Mouse (Mus musculus): ENCODE measurements around the gene Tenm3. TPM values are rescaled to one million over a fixed set of nuclear protein-coding genes. Genes with fewer than 3 reads are reported as not detected.

Gene Tenm3
- polyA plus RNA-seq, 1 experiment from 2014 or later, result 47.0 TPM

DNA sequence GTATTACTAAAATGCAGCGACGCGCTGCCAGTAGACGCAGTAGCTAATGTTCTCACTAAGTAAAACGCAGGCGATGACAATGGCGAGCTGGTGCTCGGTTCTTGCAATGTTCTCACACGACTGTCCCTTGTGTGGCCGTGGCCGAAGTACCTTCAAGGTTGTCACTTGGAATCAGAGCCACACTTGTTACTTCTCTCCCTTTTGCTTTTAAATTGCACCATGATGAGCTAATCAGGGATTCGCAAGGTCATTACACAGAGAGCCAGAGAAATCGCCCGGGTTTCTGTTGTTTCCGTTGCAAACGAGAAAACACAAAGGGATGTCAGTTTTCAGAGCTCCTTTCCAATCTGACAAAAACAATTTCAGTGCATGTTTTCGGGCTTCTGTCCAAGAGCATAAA, 301.6 kb downstream of the Tenm3 start:
- 92% methylated on average over 17 of the region's 17 CpGs for WGBS
- Histone ChIP-seq H3K4me1 (ENCODE audit: control insufficient read depth, insufficient read depth, low read length) (peaks cover 2% of the 10 kb centered on the region; the same call in 1 of the 2 replicates), H3K9ac (replicated peaks; ENCODE audit: low read length) (no peak overlapping the region)

DNA sequence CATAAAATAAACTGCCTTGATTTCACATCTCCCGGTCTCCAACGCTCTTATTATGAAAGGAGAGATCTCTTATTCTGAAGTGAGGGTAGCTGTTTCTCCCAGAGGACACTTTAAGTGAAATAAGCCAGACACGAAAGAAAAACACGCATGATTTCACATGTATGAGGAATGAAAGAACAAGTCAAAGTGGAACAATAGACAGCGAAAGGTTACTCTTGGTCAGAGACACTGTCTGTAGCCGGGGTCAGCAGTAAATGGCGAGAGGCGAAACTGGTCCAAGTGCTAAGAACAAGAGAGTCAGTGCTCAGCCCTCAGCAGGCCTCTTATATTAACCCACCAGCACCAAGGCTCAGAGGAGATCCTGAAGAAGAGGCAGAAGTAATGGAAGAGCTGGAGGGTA, 302.9 kb downstream of the Tenm3 start:
- Histone ChIP-seq H3K9me3 (replicated peaks; ENCODE audit: control insufficient read depth, low read length) (no peaks in the 10 kb centered on the region), H3K9ac (replicated peaks; ENCODE audit: low read length) (no peak overlapping the region), H3K27ac (replicated peaks; ENCODE audit: low read depth, low read length) (no peak overlapping the region), H3K36me3 (replicated peaks; ENCODE audit: control insufficient read depth, insufficient read depth, low read depth, low read length) (no peaks in the 10 kb centered on the region), H3K27me3 (ENCODE audit: control insufficient read depth, insufficient read depth, low read length) (no peaks in the 10 kb centered on the region), H3K4me3 (ENCODE audit: low read depth, low read length) (no peak overlapping the region), H3K4me1 (ENCODE audit: control insufficient read depth, insufficient read depth, low read length) (peaks cover 2% of the 10 kb centered on the region; the same call in 1 of the 2 replicates), H3K4me2 (ENCODE audit: low read depth, low read length) (no peak overlapping the region)
- no peak for ATAC-seq (replicated peaks; ENCODE audit: insufficient number of reproducible peaks, low FRiP score, low TSS enrichment, low read depth)
- peak; percentile 26 for DNase-seq (ENCODE audit: low spot score)
- 53% methylated on average over 8 of the region's 8 CpGs for WGBS

More for the DNA sequence above, 301.6 kb downstream of the Tenm3 start:
- DNase-seq (ENCODE audit: low spot score) (no peak), ATAC-seq (replicated peaks; ENCODE audit: insufficient number of reproducible peaks, low FRiP score, low TSS enrichment, low read depth) (no peak)
- Histone ChIP-seq H3K4me3 (ENCODE audit: low read depth, low read length) (no peak overlapping the region), H3K27ac (replicated peaks; ENCODE audit: low read depth, low read length) (no peak overlapping the region), H3K27me3 (ENCODE audit: control insufficient read depth, insufficient read depth, low read length) (no peaks in the 10 kb centered on the region), H3K4me2 (ENCODE audit: low read depth, low read length) (no peak overlapping the region), H3K36me3 (replicated peaks; ENCODE audit: control insufficient read depth, insufficient read depth, low read depth, low read length) (no peaks in the 10 kb centered on the region), H3K9me3 (replicated peaks; ENCODE audit: control insufficient read depth, low read length) (no peaks in the 10 kb centered on the region)

DNA sequence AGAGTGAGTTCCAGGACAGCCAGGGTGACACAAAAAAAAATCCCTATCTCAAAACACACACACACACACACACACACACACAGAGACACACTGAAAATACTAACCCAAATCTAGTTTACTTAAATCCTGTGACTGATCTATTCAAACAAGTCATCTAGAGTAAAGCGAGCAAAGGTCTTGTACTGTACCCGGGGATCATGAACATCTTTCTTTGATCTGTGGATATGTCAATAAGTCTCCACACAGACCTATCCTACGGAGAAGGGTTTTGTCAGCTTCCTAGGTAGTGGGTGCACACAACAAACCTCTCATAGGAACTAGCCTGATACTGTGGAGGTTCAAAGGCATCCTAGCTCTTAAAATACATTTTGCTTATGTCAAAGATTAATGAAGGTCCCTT, 307.9 kb downstream of the Tenm3 start:
- WGBS, result 93% methylated on average over 3 of the region's 3 CpGs
- no peaks in the 10 kb centered on the region for H3K9me3 ChIP-seq (replicated peaks; ENCODE audit: control insufficient read depth, low read length)
- no peak for ATAC-seq (replicated peaks; ENCODE audit: insufficient number of reproducible peaks, low FRiP score, low TSS enrichment, low read depth)

DNA sequence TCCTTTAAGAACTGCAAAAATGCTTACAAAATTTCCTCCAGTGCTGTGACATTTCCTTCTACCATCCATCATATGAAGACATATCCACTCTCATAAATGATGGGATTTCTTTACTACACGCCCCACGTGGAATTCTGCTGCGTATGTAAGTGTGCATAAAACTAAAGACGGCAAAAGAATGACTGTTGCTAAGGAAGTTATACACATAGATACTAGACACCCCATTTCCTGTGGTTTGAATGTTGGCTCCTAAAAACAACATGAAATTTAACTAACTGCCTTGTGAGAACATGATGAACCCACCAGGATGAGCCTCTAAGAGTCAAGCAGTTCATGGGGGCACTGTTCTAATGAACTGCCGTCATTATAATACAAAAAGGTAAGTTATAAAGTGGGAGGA, 312.0 kb downstream of the Tenm3 start:
- Histone ChIP-seq H3K4me2 (ENCODE audit: low read depth, low read length) (no peak overlapping the region), H3K9ac (replicated peaks; ENCODE audit: low read length) (no peak overlapping the region), H3K4me3 (ENCODE audit: low read depth, low read length) (no peak overlapping the region), H3K36me3 (replicated peaks; ENCODE audit: control insufficient read depth, insufficient read depth, low read depth, low read length) (no peaks in the 10 kb centered on the region), H3K27ac (replicated peaks; ENCODE audit: low read depth, low read length) (no peak overlapping the region), H3K9me3 (replicated peaks; ENCODE audit: control insufficient read depth, low read length) (no peaks in the 10 kb centered on the region), H3K4me1 (ENCODE audit: control insufficient read depth, insufficient read depth, low read length) (no peaks in the 10 kb centered on the region), H3K27me3 (ENCODE audit: control insufficient read depth, insufficient read depth, low read length) (no peaks in the 10 kb centered on the region)
- ATAC-seq (replicated peaks; ENCODE audit: insufficient number of reproducible peaks, low FRiP score, low TSS enrichment, low read depth) (no peak), DNase-seq (ENCODE audit: low spot score) (no peak)
- 87% methylated on average over 5 of the region's 5 CpGs for WGBS

More for the DNA sequence above, 307.9 kb downstream of the Tenm3 start:
- Histone ChIP-seq H3K36me3 (replicated peaks; ENCODE audit: control insufficient read depth, insufficient read depth, low read depth, low read length) (no peaks in the 10 kb centered on the region), H3K27me3 (ENCODE audit: control insufficient read depth, insufficient read depth, low read length) (no peaks in the 10 kb centered on the region), H3K9ac (replicated peaks; ENCODE audit: low read length) (no peak overlapping the region), H3K27ac (replicated peaks; ENCODE audit: low read depth, low read length) (no peak overlapping the region), H3K4me2 (ENCODE audit: low read depth, low read length) (no peak overlapping the region), H3K4me3 (ENCODE audit: low read depth, low read length) (no peak overlapping the region), H3K4me1 (ENCODE audit: control insufficient read depth, insufficient read depth, low read length) (peaks cover 2% of the 10 kb centered on the region; the same call in 1 of the 2 replicates)
- no peak for DNase-seq (ENCODE audit: low spot score)

DNA sequence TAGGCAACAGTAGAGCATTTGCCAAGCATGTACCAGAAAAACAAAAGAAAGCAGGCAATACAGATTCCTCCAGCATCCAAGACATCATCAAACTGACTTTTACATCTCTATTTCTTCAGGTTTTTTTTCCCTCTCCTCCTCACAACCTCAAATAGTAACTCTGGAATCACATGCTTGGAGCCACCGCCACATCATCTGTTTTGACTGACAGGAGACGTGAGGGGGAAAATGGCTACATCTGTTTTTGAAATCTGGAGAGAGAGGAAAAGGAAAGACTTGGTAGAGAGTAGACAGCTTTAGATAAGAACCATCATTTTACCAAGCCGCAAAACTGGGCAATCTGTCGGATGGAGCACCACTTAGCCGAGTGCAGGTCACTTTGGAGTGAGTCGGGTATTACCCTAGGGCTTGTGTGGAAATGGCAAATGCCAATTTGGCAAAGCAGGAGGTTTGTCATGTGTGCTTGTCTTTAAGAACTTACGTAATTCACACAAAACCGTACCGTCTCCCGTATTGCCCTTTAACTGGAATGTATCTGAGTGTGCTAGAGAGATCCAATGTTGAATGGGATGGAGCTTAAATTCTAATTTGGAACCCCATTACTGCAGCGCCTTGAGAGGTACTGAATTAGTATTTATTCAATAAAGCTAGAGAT, 312.7 kb downstream of the Tenm3 start:
- WGBS, result 91% methylated on average over 11 of the region's 11 CpGs
- Histone ChIP-seq H3K9ac (replicated peaks; ENCODE audit: low read length) (no peak overlapping the region), H3K4me1 (ENCODE audit: control insufficient read depth, insufficient read depth, low read length) (no peaks in the 10 kb centered on the region), H3K4me3 (ENCODE audit: low read depth, low read length) (no peak overlapping the region), H3K4me2 (ENCODE audit: low read depth, low read length) (no peak overlapping the region), H3K36me3 (replicated peaks; ENCODE audit: control insufficient read depth, insufficient read depth, low read depth, low read length) (no peaks in the 10 kb centered on the region), H3K27me3 (ENCODE audit: control insufficient read depth, insufficient read depth, low read length) (no peaks in the 10 kb centered on the region), H3K9me3 (replicated peaks; ENCODE audit: control insufficient read depth, low read length) (no peaks in the 10 kb centered on the region), H3K27ac (replicated peaks; ENCODE audit: low read depth, low read length) (no peak overlapping the region)
- ATAC-seq (replicated peaks; ENCODE audit: insufficient number of reproducible peaks, low FRiP score, low TSS enrichment, low read depth) (no peak), DNase-seq (ENCODE audit: low spot score) (no peak)

DNA sequence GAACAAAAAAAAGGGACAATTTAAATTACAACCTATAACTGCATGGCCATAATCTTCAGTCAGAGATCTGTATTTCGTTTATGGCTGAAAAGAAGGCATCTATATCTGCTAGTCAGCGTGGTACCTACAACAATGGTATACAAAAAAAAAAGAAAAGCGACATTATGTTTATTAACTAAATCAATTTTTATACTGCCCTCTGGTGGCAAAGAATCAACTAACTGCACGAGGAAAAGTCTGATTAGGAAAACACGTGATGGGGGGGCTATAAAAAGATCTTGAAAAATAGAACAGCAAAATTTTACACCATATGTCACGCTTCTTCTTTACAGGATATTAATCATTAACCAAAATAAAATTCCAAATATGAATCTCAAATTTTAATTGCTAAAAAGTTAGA, 316.3 kb downstream of the Tenm3 start:
- no peak overlapping the region for H3K27ac ChIP-seq (replicated peaks; ENCODE audit: low read depth, low read length)
- no peak for ATAC-seq (replicated peaks; ENCODE audit: insufficient number of reproducible peaks, low FRiP score, low TSS enrichment, low read depth)
- H3K4me2 ChIP-seq (ENCODE audit: low read depth, low read length), result no peak overlapping the region
- no peak overlapping the region for H3K9ac ChIP-seq (replicated peaks; ENCODE audit: low read length)
- peak; percentile 52 for DNase-seq (ENCODE audit: low spot score)
- 52% methylated on average over 6 of the region's 6 CpGs for WGBS
- H3K27me3 ChIP-seq (ENCODE audit: control insufficient read depth, insufficient read depth, low read length), result no peaks in the 10 kb centered on the region
- H3K4me3 ChIP-seq (ENCODE audit: low read depth, low read length), result no peak overlapping the region
- H3K4me1 ChIP-seq (ENCODE audit: control insufficient read depth, insufficient read depth, low read length), result no peaks in the 10 kb centered on the region
- no peaks in the 10 kb centered on the region for H3K9me3 ChIP-seq (replicated peaks; ENCODE audit: control insufficient read depth, low read length)
- H3K36me3 ChIP-seq (replicated peaks; ENCODE audit: control insufficient read depth, insufficient read depth, low read depth, low read length), result no peaks in the 10 kb centered on the region

DNA sequence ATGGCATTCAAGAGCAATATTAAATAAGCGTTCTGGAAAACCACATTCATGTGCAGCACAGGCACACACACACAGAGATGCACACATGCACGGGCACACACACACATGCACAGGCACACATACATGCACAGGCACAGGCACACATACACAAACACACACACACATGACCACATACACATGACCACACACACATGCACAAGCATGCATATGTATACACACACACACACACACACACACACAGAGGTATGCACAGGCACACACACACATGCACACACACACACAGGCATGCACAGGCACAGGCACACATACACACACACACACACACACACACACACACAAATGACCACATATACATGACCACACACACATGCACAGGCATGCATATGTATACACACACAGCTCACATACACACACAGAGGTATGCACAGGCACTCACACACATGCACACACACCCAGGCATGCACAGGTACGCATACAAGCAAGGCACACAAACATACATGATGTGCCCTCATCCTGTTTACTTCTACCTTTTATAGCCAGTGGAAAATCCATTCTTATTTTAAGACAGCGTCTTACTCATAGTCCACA, 321.1 kb downstream of the Tenm3 start:
- 90% methylated on average over 4 of the region's 4 CpGs for WGBS
- Histone ChIP-seq H3K4me2 (ENCODE audit: low read depth, low read length) (no peak overlapping the region), H3K9ac (replicated peaks; ENCODE audit: low read length) (no peak overlapping the region), H3K27ac (replicated peaks; ENCODE audit: low read depth, low read length) (no peak overlapping the region), H3K4me3 (ENCODE audit: low read depth, low read length) (no peak overlapping the region), H3K9me3 (replicated peaks; ENCODE audit: control insufficient read depth, low read length) (no peaks in the 10 kb centered on the region), H3K36me3 (replicated peaks; ENCODE audit: control insufficient read depth, insufficient read depth, low read depth, low read length) (no peaks in the 10 kb centered on the region), H3K4me1 (ENCODE audit: control insufficient read depth, insufficient read depth, low read length) (no peaks in the 10 kb centered on the region), H3K27me3 (ENCODE audit: control insufficient read depth, insufficient read depth, low read length) (no peaks in the 10 kb centered on the region)
- DNase-seq (ENCODE audit: low spot score) (no peak), ATAC-seq (replicated peaks; ENCODE audit: insufficient number of reproducible peaks, low FRiP score, low TSS enrichment, low read depth) (no peak; the same call in 1 of the 2 replicates)

DNA sequence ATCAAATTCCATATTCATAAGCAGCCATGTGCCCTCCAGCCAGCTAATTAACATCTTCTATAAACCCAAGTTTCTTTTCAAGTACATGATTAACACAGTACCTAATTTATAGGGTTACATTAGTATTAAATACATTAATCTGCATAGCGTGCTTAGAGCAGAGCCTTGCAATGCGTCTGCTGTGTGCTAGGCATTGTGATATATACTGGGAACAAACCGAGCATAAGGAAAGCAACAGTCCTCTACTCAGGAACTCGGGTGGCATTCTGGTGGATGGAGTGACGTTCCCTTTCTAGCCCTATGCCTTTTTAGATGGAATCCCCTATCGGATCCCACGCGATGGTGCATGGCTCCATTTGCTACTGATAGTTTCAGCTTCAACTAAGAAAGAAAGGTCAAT, 321.7 kb downstream of the Tenm3 start:
- H3K36me3 ChIP-seq (replicated peaks; ENCODE audit: control insufficient read depth, insufficient read depth, low read depth, low read length), result no peaks in the 10 kb centered on the region
- no peak overlapping the region for H3K9ac ChIP-seq (replicated peaks; ENCODE audit: low read length)
- H3K27ac ChIP-seq (replicated peaks; ENCODE audit: low read depth, low read length), result no peak overlapping the region
- H3K9me3 ChIP-seq (replicated peaks; ENCODE audit: control insufficient read depth, low read length), result no peaks in the 10 kb centered on the region
- H3K4me1 ChIP-seq (ENCODE audit: control insufficient read depth, insufficient read depth, low read length), result no peaks in the 10 kb centered on the region
- H3K4me3 ChIP-seq (ENCODE audit: low read depth, low read length), result no peak overlapping the region
- ATAC-seq (replicated peaks; ENCODE audit: insufficient number of reproducible peaks, low FRiP score, low TSS enrichment, low read depth) (no peak), DNase-seq (ENCODE audit: low spot score) (no peak)
- 88% methylated on average over 8 of the region's 8 CpGs for WGBS
- no peak overlapping the region for H3K4me2 ChIP-seq (ENCODE audit: low read depth, low read length)
- no peaks in the 10 kb centered on the region for H3K27me3 ChIP-seq (ENCODE audit: control insufficient read depth, insufficient read depth, low read length)

Measured in embryonic facial prominence, embryonic 11.5 days (tissue).